Mouse (Mus musculus) megakaryocyte-erythroid progenitor cell, adult 5 weeks (primary cell): Measurements from ENCODE around the gene Pdik1l. TPM values are rescaled to one million over a fixed set of nuclear protein-coding genes. Genes with fewer than 3 reads are reported as not detected.

ENCODE experiments used
- polyA plus RNA-seq: library from polyadenylated mRNA; stranded (reverse); fragments of >175 nt; gene quantifications from 2 replicates; pipeline ENCODE4 v1.2.3, GENCODE M21; 2012

Pdik1l gene
- 1.9 and 3.0 TPM in 2 replicates for polyA plus RNA-seq

DNA sequence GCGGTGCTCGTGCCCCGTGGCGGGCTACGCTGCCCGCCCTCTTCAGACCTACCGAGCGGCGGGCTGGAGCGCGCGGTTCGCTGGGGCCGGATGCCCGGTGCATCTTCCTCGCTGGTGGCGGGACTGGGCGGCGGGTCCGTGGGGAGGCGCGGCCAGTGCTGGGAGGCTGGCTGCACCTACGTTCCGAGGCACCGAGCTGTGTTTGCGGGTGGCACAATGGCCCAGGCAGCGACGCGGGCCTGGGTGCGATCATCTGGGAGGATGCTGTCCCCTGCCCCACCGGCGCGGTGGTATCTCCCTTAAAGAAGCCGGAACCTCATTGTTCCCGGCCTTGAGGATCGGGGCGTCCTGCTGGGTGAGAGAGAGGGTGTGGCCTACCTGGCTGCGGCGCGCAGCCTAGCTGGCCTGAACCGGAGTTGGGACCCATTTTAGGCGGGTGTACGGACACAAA, at the start of gene Pdik1l:
Gene Pdik1l, minus strand, starts transcription at position 321 of the 451 bp plus-strand sequence.

DNA sequence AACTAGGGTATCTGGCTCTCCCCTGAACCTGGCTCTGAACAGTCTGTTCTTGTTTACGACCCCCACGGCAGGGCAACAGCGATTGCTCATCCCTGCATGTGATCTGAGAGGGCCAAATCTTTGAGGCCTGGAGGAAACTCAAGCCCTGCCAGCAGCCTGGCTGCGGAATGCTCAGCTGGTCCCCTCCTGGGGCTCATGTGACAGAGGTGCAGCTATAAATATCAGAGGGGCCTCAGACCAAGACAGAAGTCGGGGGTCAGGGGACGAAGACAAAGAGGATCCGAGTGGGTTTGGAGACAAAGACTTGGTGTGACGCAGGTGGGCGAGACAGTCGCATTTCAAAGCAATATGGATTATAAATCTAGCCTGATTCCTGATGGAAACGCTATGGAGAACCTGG, 27.2 kb upstream of the Pdik1l start, which contains the start of gene Trim63:
Gene Trim63, plus strand, starts transcription at position 245 of the 400 bp plus-strand sequence.

DNA sequence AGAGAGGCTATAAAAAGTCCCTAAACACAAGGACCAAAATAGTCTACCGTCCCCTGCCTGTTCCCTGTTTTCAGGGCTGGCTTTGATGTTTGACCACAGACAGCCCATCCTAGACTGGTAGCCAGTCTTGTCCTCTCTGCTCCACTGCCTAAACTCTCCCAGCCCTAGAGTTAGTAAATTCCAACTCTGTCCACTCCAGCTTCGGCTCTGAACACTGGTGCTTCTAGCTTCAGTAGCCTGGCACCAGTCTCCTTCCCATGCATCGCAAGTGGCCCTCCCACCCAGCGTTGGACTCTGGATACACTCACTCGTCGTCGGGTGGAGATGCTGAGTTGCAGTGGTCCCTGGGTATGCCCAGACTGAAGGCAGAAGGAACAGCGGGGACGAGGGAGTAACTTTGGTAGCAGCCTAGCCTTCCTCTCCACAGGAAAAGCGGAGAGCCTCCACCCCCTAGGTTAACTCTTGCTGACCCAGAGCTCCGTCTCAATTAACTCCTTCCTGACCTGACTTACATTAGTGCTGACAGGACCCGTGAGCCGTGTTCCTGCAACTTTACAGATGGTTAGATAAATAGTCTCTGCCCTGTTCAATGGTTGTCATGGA, 33.9 kb downstream of the Pdik1l start, which contains the start of gene Grrp1:
Gene Grrp1, minus strand, starts transcription at position 385 of the 603 bp plus-strand sequence.

DNA sequence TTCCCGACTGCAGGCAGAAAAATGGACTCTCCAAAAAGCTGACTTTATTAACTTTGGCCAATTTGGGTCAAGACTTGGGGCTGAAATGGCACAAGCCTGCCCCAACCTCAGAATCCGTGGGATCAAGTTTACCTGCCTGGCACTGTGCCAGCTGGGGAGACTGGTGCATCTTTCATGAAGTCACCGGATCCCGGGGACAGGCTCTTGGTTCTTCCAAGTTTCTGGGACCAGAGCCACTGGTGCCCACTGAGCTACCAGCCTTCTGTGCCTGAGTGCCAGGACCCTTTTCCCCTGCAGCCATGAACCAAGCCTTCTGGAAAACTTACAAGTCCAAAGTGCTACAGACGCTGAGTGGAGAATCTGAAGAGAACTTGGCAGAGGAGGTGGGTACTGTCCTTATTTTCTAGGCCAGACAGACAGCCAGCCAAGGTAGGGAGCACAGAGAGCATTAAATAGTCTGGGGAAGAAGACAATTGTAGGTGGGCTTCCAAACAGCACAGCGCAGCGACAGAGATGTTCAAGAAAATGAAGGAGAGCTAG, 40.9 kb downstream of the Pdik1l start, which contains the start of gene Gm30191:
Gene Gm30191, plus strand, starts transcription at position 217 of the 540 bp plus-strand sequence.

DNA sequence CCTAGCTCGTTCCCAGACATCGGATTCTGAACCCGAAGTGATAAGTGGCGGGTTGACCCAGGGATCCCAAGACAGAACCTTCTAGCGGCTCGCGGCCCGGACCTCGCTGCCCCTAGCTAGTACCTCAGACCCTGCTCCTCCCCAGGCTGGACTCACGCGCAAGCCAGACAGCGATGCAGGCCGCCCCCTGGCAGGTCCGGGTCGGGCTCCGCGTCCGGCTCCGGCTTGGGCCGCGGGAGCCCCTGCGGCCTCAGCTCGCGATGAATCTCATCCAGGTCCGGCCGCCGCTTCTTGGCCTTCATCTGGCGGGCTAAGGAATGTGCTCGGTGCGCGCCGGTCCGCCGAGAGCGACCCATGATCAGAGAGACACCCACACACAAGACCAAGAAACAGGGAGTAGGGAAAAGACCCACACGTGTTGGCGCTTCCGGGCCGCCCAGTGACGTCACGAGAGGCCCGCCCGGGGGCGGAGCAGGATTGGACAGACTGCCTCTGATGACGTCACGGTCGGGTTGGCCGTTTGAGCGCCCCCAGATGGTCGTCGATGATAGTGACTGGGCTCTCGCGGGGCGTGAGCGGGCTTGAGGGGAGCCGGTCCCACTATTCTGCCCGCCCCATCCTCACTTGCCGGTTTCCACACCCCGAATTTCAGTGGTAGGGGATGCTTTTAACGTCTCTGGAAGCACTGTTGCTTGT, 42.4 kb downstream of the Pdik1l start, which contains the start of gene Zfp593:
Gene Zfp593, minus strand, starts transcription at position 445 of the 696 bp plus-strand sequence.

DNA sequence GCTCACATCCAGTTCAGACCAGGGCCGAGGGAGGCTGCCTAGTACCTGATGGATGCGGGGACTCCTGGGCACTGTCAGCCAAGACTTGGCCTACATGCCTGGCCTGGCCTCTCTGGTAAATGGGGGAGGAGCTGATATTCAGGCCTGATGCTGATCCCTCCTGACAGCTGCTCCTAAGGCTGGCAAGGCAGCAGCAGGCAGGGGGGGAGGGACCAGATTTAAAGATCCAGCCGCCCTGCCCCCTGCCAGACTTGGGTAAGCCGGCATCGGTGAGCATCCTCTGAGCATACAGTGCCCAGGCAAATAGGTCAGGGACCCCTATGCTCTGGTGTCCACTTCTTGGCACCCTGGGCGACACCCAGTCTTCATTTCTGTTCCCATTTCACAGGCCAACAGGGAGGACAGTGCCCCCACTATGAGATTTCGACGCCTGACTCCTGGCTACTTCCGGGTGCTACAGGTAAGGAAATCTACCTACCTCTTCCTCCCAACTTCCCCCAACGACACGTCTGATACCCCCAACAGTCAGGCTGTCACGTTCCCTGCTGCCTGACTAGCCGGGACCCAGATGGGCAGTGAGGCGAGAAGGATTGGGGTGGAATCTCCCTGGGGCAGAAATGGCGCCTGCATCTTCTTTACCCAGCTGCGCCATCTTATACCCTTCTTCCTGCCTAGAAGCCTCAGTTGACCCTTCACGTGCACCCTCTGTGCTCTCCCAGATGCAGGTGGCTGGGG, 44.0 kb downstream of the Pdik1l start, which contains the start of gene E130218I03Rik:
Gene E130218I03Rik, plus strand, starts transcription at position 147 of the 735 bp plus-strand sequence.

DNA sequence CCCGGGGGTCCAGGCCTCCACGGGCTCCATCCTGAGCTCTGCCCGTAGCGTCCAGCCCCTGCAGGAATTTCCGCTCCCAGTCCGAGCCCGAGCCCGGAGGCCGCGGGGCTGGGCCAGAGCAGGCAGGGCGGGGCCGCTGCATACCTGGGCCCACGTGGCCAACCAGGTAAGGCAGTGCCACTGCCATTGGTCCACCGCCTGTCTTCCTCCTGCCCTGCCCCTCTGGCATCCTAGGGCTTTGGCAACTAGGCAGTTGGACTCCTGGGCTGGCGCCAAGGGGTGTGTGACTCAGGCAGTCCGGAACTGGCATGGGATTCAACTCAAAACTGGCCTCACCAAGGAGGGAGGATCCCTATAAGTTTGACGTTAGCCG, 49.4 kb downstream of the Pdik1l start, which contains the start of gene Cnksr1:
Gene Cnksr1, minus strand, starts transcription at position 121 of the 373 bp plus-strand sequence.

GRCm38 (mm10) chr4:134227194-134227593, 60.5 kb downstream of the Pdik1l start, which contains the start of gene Catsper4:
Gene Catsper4, minus strand, starts transcription at chr4:134227383.

Other genes starting within 250 kb of the Pdik1l start
- 0.15 TPM in 1 of 2 replicates, not detected in the other for gene Zfp683, start 234.1 kb downstream of the Pdik1l start, polyA plus RNA-seq
- gene Crybg2, start 227.1 kb downstream of the Pdik1l start, polyA plus RNA-seq, result 1.4 and 2.4 TPM in 2 replicates
- gene Cd52, start 192.8 kb downstream of the Pdik1l start, polyA plus RNA-seq, result 131 and 232 TPM in 2 replicates
- gene Ubxn11, start 185.3 kb downstream of the Pdik1l start, polyA plus RNA-seq, result 33.5 and 39.3 TPM in 2 replicates
- gene Sh3bgrl3, start 159.1 kb downstream of the Pdik1l start, polyA plus RNA-seq, result 886 and 1,036 TPM in 2 replicates
- 41.4 and 47.6 TPM in 2 replicates for gene Cep85, start 100.8 kb downstream of the Pdik1l start, polyA plus RNA-seq
- gene Gm7534, start 84.9 kb downstream of the Pdik1l start, polyA plus RNA-seq, result not detected in 2 replicates
- not detected in 2 replicates for gene Catsper4, start 60.5 kb downstream of the Pdik1l start, polyA plus RNA-seq
- gene Cnksr1, start 49.5 kb downstream of the Pdik1l start, polyA plus RNA-seq, result 0.23 and 0.50 TPM in 2 replicates
- 0.10 and 0.25 TPM in 2 replicates for gene E130218I03Rik, start 44.2 kb downstream of the Pdik1l start, polyA plus RNA-seq
- 60.4 and 65.0 TPM in 2 replicates for gene Zfp593, start 42.3 kb downstream of the Pdik1l start, polyA plus RNA-seq
- gene Gm30191, start 41.0 kb downstream of the Pdik1l start, polyA plus RNA-seq, result not detected in 2 replicates
- gene Grrp1, start 33.8 kb downstream of the Pdik1l start, polyA plus RNA-seq, result 0.43 and 0.83 TPM in 2 replicates
- gene Trim63, start 27.2 kb upstream of the Pdik1l start, polyA plus RNA-seq, result not detected in 2 replicates
- gene Slc30a2, start 55.3 kb upstream of the Pdik1l start, polyA plus RNA-seq, result 0.09 and 0.11 TPM in 2 replicates
- 0.08 TPM in 1 of 2 replicates, not detected in the other for gene Extl1, start 96.0 kb upstream of the Pdik1l start, polyA plus RNA-seq
- 9.7 and 16.6 TPM in 2 replicates for gene Pafah2, start 108.4 kb upstream of the Pdik1l start, polyA plus RNA-seq
- gene Stmn1, start 180.4 kb upstream of the Pdik1l start, polyA plus RNA-seq, result 421 and 705 TPM in 2 replicates
- gene Paqr7, start 208.8 kb upstream of the Pdik1l start, polyA plus RNA-seq, result 11.8 and 24.3 TPM in 2 replicates
- gene Aunip, start 223.1 kb upstream of the Pdik1l start, polyA plus RNA-seq, result 10.7 and 16.3 TPM in 2 replicates
- 40.5 and 43.7 TPM in 2 replicates for gene Mtfr1l, start 247.5 kb upstream of the Pdik1l start, polyA plus RNA-seq